Mouse (Mus musculus): ENCODE measurements around the gene Vamp2.

Vamp2 gene

GRCm38 (mm10) chr11:69133923-69134621, 45.8 kb downstream of the Vamp2 start:
- DNase-seq (ENCODE audit: low read depth), result no peak

GRCm38 (mm10) chr11:69134622-69134968, 46.3 kb downstream of the Vamp2 start:
- DNase-seq (ENCODE audit: low read depth), result no peak

- DNase-seq (ENCODE audit: low read depth), result no peak
Observed at GRCm38 (mm10) chr11:69135361-69135760, 47.1 kb downstream of the Vamp2 start.

Data from fibroblast of lung, adult 2 months (primary cell).